Mouse (Mus musculus): ENCODE measurements around the gene Gm8082. TPM values are rescaled to one million over a fixed set of nuclear protein-coding genes. Genes with fewer than 3 reads are reported as not detected.
"Not testable (repeated sequence)": the region's sequence is repeated elsewhere in the genome, so short reads cannot be mapped to it uniquely, and the experiment has no call there.

Gm8082 gene
- not detected in 2 replicates for total RNA-seq (2015; ENCODE audit: low replicate concordance)
- total RNA-seq (2017; ENCODE audit: low replicate concordance): not detected in 2 replicates

GRCm38 (mm10) chr14:42993524-42993923, at the start of gene Gm8082:
Gene Gm8082, minus strand, starts transcription at chr14:42993624.
- ATAC-seq (replicated peaks; ENCODE audit: low FRiP score, poor library complexity, severe bottlenecking): not testable (repeated sequence)

- not testable (repeated sequence) for ATAC-seq (replicated peaks; ENCODE audit: low FRiP score, poor library complexity, severe bottlenecking)
Measured at GRCm38 (mm10) chr14:43015528-43015927, 22.1 kb upstream of the Gm8082 start, which contains the start of gene Gm10376. Gene Gm10376, minus strand, starts transcription at chr14:43015628.

Other genes with a start within 250 kb of the Gm8082 start
- not detected in 2 replicates for gene Gm3015, start 224.8 kb downstream of the Gm8082 start, total RNA-seq (2015; ENCODE audit: low replicate concordance)
- not detected in 2 replicates for gene Gm3015, start 224.8 kb downstream of the Gm8082 start, total RNA-seq (2017; ENCODE audit: low replicate concordance)
- gene Gm10377, start 195.6 kb downstream of the Gm8082 start, total RNA-seq (2015; ENCODE audit: low replicate concordance): not detected in 2 replicates
- gene Gm10377, start 195.6 kb downstream of the Gm8082 start, total RNA-seq (2017; ENCODE audit: low replicate concordance): not detected in 2 replicates
- not detected in 2 replicates for gene Gm21977, start 140.1 kb downstream of the Gm8082 start, total RNA-seq (2015; ENCODE audit: low replicate concordance)
- not detected in 2 replicates for gene Gm21977, start 140.1 kb downstream of the Gm8082 start, total RNA-seq (2017; ENCODE audit: low replicate concordance)
- gene Gm10376, start 22.0 kb upstream of the Gm8082 start, total RNA-seq (2015; ENCODE audit: low replicate concordance): not detected in 2 replicates
- gene Gm10376, start 22.0 kb upstream of the Gm8082 start, total RNA-seq (2017; ENCODE audit: low replicate concordance): not detected in 2 replicates
- gene Gm8094, start 83.0 kb upstream of the Gm8082 start, total RNA-seq (2015; ENCODE audit: low replicate concordance): not detected in 2 replicates
- gene Gm8094, start 83.0 kb upstream of the Gm8082 start, total RNA-seq (2017; ENCODE audit: low replicate concordance): not detected in 2 replicates
- gene Gm8104, start 107.0 kb upstream of the Gm8082 start, total RNA-seq (2015; ENCODE audit: low replicate concordance): not detected in 2 replicates
- gene Gm8104, start 107.0 kb upstream of the Gm8082 start, total RNA-seq (2017; ENCODE audit: low replicate concordance): not detected in 2 replicates
- gene Gm7233, start 186.2 kb upstream of the Gm8082 start, total RNA-seq (2015; ENCODE audit: low replicate concordance): not detected in 2 replicates
- not detected in 2 replicates for gene Gm7233, start 186.2 kb upstream of the Gm8082 start, total RNA-seq (2017; ENCODE audit: low replicate concordance)
- gene Gm8122, start 241.7 kb upstream of the Gm8082 start, total RNA-seq (2015; ENCODE audit: low replicate concordance): not detected in 2 replicates
- not detected in 2 replicates for gene Gm8122, start 241.7 kb upstream of the Gm8082 start, total RNA-seq (2017; ENCODE audit: low replicate concordance)

All from erythroid progenitor cell, adult 5-6 weeks (primary cell).